Mouse (Mus musculus) inflammation-experienced regulatory T-cells, adult 6 months (primary cell): ENCODE measurements around the gene Wdr20. TPM values are rescaled to one million over a fixed set of nuclear protein-coding genes. Genes with fewer than 3 reads are reported as not detected.
"Not testable (repeated sequence)": the region's sequence is repeated elsewhere in the genome, so short reads cannot be mapped to it uniquely, and the experiment has no call there.

Experiments
- ATAC-seq: one replicate; pipeline ENCODE4 v1.8.0; 2017
- polyA plus RNA-seq, 3 experiments: library from polyadenylated mRNA; unstranded; fragments of 100-300 nt; shearing (Covaris generic); gene quantifications; one replicate each; pipeline ENCODE4 v1.2.1; 2017

The Wdr20 gene
- polyA plus RNA-seq, 3 experiments from 2014 or later, result 24.8 to 34.0 (median 33.4) TPM

DNA sequence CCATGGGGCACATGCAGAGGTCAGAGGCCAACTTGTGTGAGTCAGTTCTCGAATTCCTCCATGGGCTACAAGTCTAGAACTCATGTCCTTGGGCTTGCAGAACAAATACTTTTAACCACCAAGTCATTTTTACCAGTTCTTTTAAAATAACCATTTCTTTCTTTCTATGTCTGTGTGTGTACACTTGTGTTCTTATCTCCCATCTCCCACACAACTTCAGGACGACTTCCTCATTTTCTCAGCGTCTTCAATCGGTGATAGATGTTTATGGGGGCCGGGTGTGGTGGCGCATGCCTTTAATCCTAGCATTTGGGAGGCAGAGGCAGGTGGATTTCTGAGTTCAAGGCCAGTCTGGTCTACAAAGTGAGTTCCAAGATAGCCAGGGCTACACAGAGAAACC is 23.5 kb upstream of the Wdr20 start:
- ATAC-seq, result no peak

DNA sequence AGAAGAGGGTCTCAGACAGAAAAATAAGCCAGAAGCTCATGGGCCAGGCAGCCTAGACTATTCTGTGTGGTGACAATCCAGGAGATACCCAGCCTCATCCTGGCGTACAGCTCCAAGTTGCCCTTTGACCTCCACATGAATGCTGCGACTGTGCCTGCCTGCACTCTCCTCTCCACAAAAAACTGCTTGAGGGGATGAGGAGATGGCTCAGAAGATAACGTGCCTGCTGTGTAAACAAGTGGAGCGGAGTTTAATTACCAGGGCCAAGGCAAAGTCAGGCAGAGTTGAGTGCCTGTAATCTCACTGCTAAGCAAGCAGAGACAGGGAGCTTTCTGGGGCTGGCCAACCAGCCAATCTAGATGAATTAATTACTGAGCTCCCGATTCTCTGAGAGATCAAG is 21.7 kb upstream of the Wdr20 start:
- ATAC-seq, result no peak

DNA sequence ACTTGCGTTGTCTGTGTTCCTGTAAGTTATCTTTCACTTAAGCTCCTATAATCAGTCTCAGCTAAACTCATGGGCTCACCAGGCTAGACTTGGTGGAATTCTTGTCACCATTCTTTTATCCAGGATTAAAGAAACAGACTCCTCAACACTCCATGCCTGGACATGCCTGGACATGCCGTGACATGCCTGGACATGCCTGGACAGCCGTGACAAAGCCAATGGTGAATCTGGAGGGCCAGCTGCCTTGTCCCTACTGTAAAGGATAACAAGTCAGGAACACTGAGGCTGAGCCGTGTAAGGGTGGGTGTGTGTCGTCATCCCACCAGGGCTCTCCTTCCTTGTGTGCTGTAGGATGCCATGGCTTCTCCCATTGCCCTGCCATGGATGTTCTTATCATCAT is 12.7 kb upstream of the Wdr20 start:
- ATAC-seq, result no peak

DNA sequence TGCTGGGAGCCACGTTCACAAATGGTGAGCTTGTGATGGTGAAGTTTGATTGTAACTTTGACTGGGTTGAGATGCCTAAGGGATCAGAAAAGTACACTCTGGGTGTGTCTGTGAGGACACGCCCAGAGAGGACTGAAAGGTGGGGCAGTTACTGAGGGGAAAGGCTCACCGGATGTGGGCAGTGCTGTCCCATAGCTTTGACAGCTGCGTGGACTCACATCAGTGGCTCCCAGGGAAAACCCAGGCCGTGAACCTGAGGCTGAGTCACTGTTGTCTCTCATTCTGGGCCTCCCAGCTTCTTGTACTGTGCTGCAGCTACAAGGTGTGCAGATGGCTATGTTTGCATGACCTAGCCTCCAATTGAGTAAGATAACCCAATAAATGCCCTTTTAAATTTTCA is 12.3 kb upstream of the Wdr20 start:
- no peak for ATAC-seq

DNA sequence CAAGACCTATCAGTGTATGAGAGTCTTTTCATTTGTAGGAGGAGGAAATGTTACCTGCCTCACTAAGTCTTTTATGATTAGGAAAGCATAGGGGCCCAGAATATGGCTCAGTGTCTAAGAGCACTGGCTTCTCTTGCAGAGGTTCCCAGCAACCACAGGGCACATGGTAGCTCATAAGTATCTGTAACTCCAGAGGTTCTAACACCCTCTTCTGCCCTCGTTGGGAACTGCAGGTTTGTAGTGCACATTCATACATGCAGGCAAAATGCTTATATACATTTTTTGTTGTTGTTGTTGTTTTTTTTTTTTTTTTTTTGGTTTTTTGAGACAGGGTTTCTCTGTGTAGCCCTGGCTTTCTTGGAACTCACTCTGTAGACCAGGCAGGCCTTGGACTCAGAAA is 11.3 kb upstream of the Wdr20 start:
- no peak for ATAC-seq

DNA sequence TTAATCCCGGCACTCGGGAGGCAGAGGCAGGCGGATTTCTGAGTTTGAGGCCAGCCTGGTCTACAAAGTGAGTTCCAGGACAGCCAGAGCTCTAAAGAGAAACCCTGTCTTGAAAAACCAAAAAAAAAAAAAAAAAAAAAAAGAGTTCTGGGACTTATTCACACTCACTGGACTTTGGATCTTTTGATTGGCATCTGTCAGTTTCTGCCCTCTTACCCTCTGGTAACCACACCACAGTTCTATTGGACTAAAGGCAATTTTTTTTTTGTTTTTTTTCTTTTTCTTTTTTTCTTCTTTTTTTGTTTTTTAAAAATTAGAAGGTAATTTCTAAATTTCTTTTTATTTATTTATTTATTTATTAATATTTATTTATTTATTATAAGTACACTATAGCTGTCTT is 4.5 kb upstream of the Wdr20 start:
- ATAC-seq, result not testable (repeated sequence)

DNA sequence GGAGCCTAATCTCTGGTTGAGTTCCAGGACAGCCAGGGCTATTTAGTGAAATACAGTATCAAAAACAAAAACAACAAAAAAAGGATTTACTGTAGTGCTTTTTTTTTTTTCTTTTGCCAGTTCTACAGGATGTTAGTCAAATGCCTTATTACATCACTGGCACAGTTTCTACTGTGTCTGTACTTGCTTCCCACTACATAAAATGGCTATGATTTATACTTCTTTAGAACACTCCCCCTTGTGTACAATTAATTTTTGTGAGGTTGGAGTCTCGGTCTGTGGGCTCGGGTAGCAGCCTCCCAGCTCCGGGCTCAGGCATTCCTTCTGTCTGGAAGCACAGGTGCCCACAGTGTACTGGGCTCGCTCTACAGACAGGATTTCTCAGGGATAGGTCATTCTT is 1.1 kb upstream of the Wdr20 start:
- ATAC-seq, result no peak

DNA sequence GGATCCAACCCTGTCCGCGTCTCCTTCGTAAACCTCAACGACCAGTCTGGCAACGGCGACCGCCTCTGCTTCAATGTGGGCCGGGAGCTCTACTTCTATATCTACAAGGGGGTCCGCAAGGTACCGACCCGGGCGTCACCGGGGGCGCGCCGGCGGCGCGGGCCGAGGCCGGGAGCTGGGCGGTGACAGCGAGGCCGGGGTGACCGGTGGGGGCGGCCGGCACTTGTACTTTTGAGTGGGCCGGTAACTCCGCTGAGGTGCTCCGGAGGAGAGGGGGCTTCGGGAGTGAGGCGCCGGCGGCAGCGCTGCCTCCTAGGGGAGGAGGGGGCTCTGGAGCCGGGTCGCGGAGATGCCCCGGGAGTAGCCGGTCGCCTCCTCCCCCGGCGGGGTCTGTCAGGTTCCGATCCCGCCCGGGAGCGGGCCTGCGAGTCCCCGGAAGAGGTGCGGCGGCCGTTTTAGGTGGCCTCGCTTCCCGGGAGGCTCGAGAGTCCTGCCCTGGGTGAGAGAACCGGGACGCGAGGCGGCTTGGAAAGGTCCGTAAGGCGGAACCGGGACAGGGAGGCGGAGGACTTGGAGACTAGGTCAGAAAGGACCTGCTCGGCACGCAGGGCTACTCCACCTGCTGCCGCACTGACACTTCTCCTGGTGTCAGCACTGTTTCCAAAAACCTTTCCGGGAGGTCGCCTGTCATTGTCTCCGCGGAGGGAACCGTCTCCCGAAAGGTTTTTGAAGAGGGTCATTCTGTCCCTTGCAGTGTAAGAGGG is 596 bp downstream of the Wdr20 start:
- peak; percentile 23 for ATAC-seq

DNA sequence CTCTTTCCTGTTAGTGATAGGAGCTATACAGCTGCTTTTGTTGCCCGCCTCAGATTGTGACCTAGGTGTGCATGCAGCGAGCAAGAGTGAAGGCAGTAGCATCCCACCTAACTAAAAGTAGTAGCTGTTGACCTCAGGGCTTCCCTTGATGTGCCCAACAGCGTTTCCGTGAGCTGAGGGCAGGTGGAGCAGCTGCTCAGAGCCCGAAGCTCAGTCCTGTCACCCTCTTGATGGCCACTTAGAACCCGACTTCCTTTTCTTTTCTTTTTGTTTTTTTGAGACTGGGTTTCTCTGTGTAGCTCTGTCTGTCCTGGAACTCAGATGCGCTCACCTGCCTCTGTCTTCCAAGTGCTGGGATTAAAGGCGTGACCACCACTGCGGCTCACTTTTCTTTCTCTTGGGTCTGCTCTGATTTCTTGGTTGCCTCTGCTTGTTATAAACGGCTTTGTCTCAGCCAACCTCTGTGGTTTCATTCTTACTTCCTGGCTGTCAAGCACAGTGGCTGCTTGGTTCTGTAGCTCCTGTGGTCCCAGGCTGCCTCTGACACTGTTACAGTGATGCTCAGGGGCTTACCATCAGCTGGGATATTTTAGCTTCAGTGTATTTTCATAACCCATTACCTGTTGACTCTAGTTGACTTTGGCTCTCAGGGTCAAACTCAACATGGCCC is 13.2 kb downstream of the Wdr20 start:
- ATAC-seq, result peak; percentile 84

DNA sequence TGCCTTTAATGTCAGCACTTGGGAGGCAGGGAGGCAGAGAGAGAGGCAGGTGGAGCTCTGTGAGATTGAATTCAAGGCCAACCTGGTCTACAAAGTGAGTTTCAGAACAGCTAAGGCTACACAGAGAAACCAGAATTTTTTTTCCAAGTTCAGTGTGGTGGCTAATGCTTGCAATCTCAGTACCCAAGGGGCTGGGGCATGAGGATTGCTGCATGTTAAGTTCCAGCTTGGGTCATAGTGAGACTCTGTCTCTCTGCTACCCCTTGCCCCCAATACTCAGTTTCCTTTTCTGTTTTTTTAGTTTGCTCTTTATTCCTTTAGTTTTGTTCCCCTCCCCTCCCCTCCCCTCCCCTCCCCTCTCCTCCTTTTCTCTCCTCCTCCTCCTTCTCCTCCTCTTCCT is 15.0 kb downstream of the Wdr20 start:
- ATAC-seq, result no peak

DNA sequence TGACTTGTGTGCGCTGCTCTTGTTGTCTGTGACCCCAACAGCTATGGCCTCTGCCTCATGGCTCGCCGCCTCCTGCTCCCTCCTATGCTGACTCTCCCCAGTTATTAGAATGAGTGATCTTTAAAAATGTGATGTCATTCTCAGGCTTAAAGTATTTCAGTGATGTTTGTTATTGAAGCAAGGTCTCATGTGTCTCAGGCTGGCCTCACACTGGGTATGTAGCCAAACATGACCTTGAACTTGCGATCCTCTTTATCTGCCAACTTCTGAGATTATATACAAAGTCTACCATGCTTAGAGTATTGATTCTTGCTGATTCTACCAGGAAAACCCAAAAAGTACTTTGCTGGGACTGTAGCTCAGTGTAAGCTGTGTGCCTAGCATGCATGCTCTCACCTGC is 16.2 kb downstream of the Wdr20 start:
- ATAC-seq, result no peak

DNA sequence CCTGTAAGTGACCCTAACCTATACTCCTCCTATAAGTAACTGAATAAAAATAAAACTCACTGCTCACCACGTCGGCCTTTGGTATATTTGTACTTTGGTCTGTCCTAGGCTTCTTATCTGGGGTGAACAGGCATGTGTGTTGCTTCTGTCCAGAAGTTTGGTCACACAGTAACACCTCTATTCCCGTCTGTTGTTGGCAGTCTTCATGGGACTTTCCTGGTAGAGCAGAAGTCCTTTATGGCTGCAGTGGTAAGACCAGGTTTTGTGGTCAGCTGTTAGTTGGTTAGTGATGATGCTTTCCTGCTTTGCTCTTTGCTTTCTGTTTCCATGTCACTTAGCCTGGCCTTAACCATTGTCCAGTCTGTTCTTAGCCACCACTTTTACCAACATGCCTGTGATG is 19.4 kb downstream of the Wdr20 start:
- ATAC-seq, result no peak

DNA sequence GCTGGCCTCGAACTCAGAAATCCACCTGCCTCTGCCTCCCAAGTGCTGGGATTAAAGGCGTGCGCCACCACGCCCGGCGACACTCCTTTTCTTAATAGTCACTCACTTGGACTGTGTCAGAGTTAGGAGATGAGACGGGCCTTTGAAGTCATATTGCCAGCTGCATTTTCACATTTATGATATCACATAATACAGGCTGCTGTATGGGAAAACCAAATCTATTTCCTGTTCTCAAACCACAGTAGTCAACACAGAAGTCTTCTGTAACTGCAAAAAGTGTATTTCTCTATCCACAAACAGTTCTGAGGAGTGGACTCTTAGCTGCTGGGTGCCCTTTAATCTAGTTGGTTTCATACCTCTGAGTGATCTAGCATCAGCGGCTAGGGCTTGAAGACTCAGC is 21.2 kb downstream of the Wdr20 start:
- peak; percentile 78 for ATAC-seq

DNA sequence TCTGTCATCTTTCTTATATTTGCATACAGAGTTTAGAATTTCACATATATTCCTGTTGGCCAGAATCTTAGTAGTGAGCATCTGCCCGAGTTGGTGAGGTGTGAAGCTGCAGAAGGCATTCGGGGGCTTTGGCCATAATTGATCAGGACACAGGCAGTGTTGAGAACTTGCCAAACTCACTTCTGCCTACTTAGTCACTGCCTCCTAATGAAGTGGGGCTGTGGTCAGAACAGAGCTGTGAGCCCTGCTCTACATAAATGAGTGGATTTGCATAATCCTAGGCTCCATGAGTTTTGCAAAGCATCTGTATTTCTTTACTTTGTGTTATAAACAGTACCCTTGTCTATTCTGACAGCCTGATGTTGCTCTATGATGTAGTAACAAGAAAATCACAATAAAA is 24.6 kb downstream of the Wdr20 start:
- no peak for ATAC-seq

DNA sequence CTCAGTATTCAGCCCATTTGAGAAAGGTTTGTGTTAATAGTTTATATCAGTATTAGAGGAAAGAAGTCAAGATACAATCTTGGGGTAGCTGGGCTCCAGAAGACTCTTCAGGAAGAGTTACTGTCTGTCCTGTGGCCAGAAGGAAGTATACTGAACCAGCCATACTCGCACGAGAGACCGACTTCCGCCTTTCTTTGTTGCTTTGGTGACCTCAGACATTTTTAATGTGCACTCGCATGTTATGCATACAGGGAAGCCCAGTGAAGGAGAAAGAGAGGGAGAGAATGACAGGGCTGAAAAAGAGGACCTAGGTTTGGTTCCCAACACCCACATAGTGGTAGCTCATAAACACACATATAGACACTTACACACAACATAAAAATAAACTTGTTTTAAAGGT is 26.8 kb downstream of the Wdr20 start:
- no peak for ATAC-seq

DNA sequence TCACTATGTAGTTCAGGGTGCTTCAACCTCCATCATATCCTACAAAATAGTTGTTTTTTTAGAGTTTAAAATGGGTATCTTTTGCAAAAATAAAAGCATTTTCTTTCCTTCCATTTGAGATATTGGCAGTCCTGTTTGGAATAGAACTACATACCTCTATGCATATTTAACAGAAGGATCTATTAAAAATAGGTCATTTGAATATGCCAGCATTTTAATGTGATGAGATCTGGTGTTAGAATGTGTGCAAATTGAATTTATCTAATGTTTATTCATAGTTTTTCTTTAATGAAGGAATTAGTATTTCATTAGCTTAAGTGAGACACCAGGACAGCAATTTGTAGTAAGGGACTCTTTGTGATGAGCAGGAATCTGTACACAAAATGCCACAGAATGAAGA is 30.8 kb downstream of the Wdr20 start:
- ATAC-seq, result no peak

DNA sequence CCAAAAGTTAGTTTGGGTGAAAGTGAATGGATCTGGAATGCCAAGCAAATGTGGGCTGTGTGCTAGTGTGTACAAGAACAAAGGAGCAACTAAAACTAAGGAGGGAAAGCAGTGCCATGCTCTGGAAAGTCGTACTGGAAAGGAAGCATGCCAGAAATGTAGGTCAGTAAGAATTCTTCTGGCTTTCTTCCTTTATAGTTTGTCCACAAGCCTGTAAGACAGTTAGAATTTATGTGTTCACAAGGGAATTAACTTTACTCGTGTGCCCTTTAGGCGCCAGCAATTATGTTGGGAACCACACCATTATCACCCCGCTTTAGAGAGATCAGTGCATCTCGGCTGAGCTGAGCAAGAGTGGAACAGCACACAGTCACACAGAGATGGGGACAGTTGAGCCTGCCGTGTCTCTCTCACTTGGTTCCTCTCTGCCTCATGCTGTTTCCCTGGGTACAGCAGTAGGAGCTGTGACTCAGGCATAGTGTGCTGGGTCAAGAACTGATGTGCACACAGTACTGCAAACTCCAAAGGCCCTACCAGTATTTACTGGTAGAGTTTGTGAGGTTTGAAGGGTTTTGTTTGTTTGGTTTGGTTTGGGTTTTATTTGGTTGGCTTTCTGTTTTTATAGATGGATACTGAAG is 32.0 kb downstream of the Wdr20 start:
- ATAC-seq, result no peak

DNA sequence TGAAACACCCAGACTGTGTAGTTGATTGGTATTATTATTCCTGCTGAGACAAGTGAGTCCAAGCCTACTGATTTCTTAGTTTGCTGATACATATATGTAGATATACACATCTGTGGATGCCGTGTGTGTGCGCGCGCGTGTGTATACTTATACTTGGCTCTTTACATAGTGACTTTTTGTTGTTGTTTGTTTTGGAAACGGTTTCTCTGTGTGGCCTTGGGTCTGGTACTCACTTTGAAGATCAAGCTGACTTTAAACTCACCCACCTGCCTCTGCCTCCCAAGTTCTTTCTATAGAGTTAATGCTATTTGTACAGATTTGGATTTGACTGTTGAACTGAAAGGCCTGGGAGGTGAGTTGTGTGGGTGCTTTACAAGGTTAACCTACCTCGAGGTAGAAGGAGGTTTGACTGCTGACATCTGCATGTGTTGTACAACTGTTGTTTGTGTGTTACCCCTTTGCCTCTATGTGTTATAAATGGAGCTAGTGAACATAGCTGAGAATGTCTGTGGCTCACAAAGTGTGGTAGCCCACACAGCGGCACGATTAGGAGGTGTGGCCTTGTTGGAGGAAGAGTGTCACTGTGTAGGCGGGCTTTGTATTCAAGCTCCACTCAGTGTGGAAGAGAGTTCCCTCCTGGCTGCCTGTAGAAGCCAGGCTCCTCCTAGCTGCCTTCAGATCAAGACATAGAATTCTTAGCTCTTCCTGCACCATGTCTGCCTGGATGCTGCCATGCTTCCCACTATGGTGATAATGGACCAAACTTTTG is 32.9 kb downstream of the Wdr20 start:
- ATAC-seq, result peak; percentile 93

DNA sequence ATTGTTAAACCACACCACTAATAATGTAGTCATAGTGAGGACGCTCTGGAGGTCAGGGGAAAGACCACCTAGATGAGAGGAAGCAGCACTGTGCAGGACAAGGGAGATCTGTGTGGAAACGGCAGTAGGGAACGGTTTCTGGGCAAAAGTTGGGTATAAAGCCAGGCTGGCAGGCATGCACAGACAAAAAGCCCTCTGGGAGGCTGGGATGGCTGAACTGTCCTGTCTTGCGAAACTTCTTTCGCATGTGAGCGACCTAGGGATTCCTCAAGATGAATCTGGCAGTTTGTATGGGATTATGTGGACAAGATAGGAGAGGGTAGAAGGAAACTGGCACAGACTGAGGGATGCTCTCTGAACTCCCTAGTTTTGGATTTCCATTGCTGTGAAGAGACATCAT is 34.2 kb downstream of the Wdr20 start:
- ATAC-seq, result no peak

DNA sequence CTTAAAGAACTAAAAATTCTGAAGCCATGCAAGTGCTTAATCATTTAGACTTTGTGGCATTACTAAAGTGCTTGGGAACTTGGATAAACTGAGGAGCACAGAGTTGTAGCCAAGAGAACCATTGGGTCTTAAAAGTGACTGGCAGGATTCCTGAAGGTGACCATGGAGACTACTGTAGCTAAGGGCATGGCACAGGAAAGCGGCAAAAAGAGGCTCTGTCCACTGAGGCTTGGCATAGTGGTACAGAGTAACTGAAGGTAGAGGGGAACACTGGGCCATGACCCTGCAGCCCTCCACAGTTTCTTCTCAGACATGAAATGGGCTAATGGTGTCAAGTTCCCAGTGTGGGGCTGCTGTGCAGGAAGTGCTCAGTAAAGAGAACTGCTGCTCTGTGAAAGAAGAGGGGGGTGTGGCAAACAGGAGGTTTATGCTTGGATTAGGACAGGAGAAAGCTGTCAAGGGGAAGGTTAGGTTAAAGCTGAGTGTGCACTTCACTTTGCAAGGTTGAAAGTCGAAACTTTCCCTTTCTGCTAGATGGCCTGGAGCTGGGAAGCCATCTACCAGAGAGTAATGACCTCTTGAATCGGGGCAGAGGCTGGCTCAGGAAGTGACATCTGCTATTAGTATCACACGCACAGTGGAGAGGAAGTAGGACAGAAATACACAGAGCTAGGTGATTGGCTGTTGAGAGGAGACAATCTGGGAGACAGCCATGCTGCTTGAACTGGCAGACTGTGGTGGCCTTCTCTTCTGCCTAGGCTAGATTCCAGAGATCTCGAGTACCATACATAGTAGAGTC is 38.1 kb downstream of the Wdr20 start:
- peak; percentile 43 for ATAC-seq

DNA sequence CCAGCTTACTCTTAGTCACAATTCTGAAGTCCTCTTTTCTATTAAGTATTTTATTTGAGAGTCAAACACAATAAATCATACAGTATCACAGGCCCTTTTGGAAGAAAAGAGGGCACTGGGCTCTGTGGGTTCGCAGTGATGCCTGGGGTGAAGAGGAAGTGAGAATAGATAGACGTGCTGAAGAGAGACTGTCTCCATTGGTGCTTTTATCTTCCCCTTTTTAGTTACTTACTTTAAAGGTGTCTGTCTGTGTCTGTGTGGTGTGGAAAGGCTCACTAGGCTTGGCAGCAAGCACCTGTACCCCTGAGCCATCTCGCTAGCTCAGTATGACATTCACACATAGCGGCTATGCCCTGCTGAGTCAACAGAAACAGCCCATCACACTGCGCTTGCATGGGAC is 40.1 kb downstream of the Wdr20 start:
- ATAC-seq, result no peak

DNA sequence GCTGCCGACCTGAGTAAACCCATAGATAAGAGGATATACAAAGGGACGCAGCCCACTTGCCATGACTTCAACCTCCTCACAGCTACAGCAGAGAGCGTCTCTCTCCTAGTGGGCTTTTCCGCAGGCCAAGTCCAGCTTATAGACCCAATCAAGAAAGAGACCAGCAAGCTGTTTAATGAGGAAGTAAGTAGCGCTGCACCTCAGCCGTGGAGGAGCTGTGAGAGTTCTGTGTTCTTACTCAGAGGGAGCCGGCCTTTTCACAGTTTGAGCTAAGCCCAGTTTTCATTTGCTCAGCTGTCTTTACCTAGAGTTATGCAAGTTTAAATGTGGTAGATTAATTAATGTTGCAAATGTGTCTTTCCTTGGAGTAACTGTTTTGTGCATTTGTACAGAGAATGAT is 41.6 kb downstream of the Wdr20 start:
- ATAC-seq, result no peak

DNA sequence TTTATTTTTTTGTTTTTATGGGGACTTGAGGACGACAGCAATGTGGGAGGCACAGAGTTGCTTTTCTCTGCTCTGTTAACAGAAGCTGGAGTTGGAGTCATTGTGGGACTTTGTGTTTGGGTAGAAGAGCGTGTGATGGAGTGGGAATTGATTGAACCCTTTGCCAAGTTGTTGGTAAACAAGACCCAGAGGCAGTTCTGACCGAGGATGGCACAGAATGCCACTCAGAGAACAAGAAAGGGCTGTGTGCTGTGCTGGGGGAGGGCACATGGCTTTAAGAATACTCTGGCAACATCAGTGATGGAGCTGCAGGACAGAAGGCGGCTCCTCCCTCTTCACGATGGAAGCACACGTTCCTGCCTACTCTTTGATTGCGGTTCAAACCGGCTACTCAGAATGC is 43.4 kb downstream of the Wdr20 start:
- ATAC-seq, result no peak
